Mouse (Mus musculus) ES-E14 (cell line): ENCODE data around the gene Acads.

ENCODE experiments used
- CHD2 ChIP-seq: IDR thresholded peaks from 2 replicates; pipeline ENCODE4 v1.6.1; 2014; ENCODE audit warnings: mild to moderate bottlenecking, low read depth, low read length, inconsistent platforms
- MAFK ChIP-seq: IDR thresholded peaks from 2 replicates; pipeline ENCODE4 v1.6.1; 2014; ENCODE audit warnings: mild to moderate bottlenecking, low read depth, low read length, inconsistent platforms; ENCODE audit not compliant: insufficient read depth
- ZNF384 ChIP-seq: IDR thresholded peaks from 2 replicates; pipeline ENCODE4 v1.6.1; 2012; ENCODE audit warnings: low read depth, low read length, inconsistent platforms

GRCm38 (mm10) chr5:115161064-115161939 lies 42.2 kb upstream of the Acads start:
- TF ChIP-seq CHD2 (no peak), ZNF384 (peak; percentile 72), MAFK (no peak)
